ENCODE assay signal across 19 mouse cellular contexts in genomic region chr6:113366639-113367038, GRCm38 (mm10).
"Had no signal": no experiment of that assay in that cellular context is flagged by ENCODE, and none has a peak within 500 bp of the region (broad histone marks: within the 10 kb centered on the region; RNA-seq: fewer than 3 reads in every experiment).

No protein-coding gene starts in this region.

- H3K9me3 ChIP-seq: hindbrain, embryonic 10.5 days; hindbrain, embryonic 12.5 days; intestine, embryonic 15.5 days; limb, embryonic 10.5 days; limb, embryonic 12.5 days; liver, embryonic 13.5 days; liver, embryonic 15.5 days had no signal

- H3K4me1 ChIP-seq: hindbrain, embryonic 10.5 days; hindbrain, embryonic 12.5 days; intestine, embryonic 15.5 days; limb, embryonic 10.5 days; limb, embryonic 12.5 days; liver, embryonic 13.5 days; liver, embryonic 15.5 days had no signal

- H3K4me3 ChIP-seq: heart, adult 2 months; hindbrain, embryonic 10.5 days; hindbrain, embryonic 12.5 days; intestine, embryonic 15.5 days; layer of hippocampus, adult 2 months; limb, embryonic 10.5 days; limb, embryonic 12.5 days; liver, embryonic 13.5 days; liver, embryonic 15.5 days had no signal

- DNase-seq: gastrocnemius, postnatal 25 days; heart, adult 2 months; heart, postnatal 10 days; heart, postnatal 4 days; kidney, adult 18-20 months; kidney, adult 8-10 months; kidney, postnatal 10 days; kidney, postnatal 25 days; kidney, postnatal 4 days; liver; liver, embryonic 13.5 days had no signal

- H3K27ac ChIP-seq: heart, adult 2 months; hindbrain, embryonic 10.5 days; hindbrain, embryonic 12.5 days; hindbrain, embryonic 14.5 days; intestine, embryonic 15.5 days; layer of hippocampus, adult 2 months; limb, embryonic 10.5 days; limb, embryonic 12.5 days; liver, embryonic 13.5 days; liver, embryonic 15.5 days had no signal

- H3K27me3 ChIP-seq: hindbrain, embryonic 12.5 days; intestine, embryonic 15.5 days; limb, embryonic 12.5 days; liver, embryonic 13.5 days; liver, embryonic 15.5 days had no signal

- H3K9ac ChIP-seq: hindbrain, embryonic 12.5 days; hindbrain, embryonic 14.5 days; intestine, embryonic 15.5 days; limb, embryonic 12.5 days; liver, embryonic 13.5 days; liver, embryonic 15.5 days had no signal
